Mouse (Mus musculus) liver, embryonic 12.5 days (tissue): ENCODE data around the gene Vmn2r92. TPM values are rescaled to one million over a fixed set of nuclear protein-coding genes. Genes with fewer than 3 reads are reported as not detected.
"Not testable (repeated sequence)": the region's sequence is repeated elsewhere in the genome, so short reads cannot be mapped to it uniquely, and the experiment has no call there.

ENCODE experiments used
- ATAC-seq: fragments of 200-750 bp; cut with Nextera tagmentation; 2 replicates; pipeline ENCODE4 v1.8.0; 2017; ENCODE audit warnings: moderate number of reproducible peaks, mild to moderate bottlenecking, moderate library complexity
- H3K27ac ChIP-seq: fragments of 300-500 bp; sonication (generic); 2 replicates; pipeline ENCODE4 v1.5.1; 2016; ENCODE audit warnings: mild to moderate bottlenecking
- H3K27me3 ChIP-seq: fragments of 300-500 bp; sonication (generic); replicated peaks from 2 replicates; pipeline ENCODE4 v1.6.1; 2016; ENCODE audit warnings: mild to moderate bottlenecking, moderate library complexity
- H3K36me3 ChIP-seq: fragments of 300-500 bp; sonication (generic); 2 replicates; pipeline ENCODE4 v1.6.1; 2016; ENCODE audit warnings: mild to moderate bottlenecking, moderate library complexity
- H3K4me1 ChIP-seq: fragments of 300-500 bp; sonication (generic); 2 replicates; pipeline ENCODE4 v1.6.1; 2016
- H3K4me2 ChIP-seq: fragments of 300-500 bp; sonication (generic); 2 replicates; pipeline ENCODE4 v1.6.1; 2016; ENCODE audit warnings: mild to moderate bottlenecking, moderate library complexity
- H3K4me3 ChIP-seq: fragments of 300-500 bp; sonication (generic); 2 replicates; pipeline ENCODE4 v1.5.1; 2016; ENCODE audit warnings: mild to moderate bottlenecking, moderate library complexity
- H3K9ac ChIP-seq: fragments of 300-500 bp; sonication (generic); 2 replicates; pipeline ENCODE4 v1.6.1; 2016; ENCODE audit warnings: mild to moderate bottlenecking, moderate library complexity
- H3K9me3 ChIP-seq: fragments of 300-500 bp; sonication (generic); replicated peaks from 2 replicates; pipeline ENCODE4 v1.6.1; 2016; ENCODE audit warnings: mild to moderate bottlenecking, moderate library complexity
- WGBS: fragments of 180-500 bp; shearing (Covaris S2); methylation state at CpG from one replicate; pipeline ENCODE4 v1.1.7; 2016; ENCODE audit not compliant: insufficient replicate concordance; 5-methylcytosine and 5-hydroxymethylcytosine counted together
- polyA plus RNA-seq: library from polyadenylated mRNA; unstranded; fragments of >200 nt; fragmentation: Nextera tagmentation; extraction: Ambion mirVana; gene quantifications from 2 replicates; pipeline ENCODE4 v1.2.1, GENCODE M21; 2016

The Vmn2r92 gene
- not detected in 2 replicates for polyA plus RNA-seq

- ATAC-seq, H3K9ac ChIP-seq, H3K4me3 ChIP-seq, H3K4me2 ChIP-seq, H3K27ac ChIP-seq, H3K9me3 ChIP-seq, H3K4me1 ChIP-seq, H3K36me3 ChIP-seq, H3K27me3 ChIP-seq: not testable (repeated sequence)
- WGBS: 42% methylated on average over 1 of the region's 1 CpGs
Observed at GRCm38 (mm10) chr17:18151587-18151986, at the start of gene Vmn2r92. Gene Vmn2r92, plus strand, starts transcription at chr17:18151887.

GRCm38 (mm10) chr17:18102265-18102664 is 49.4 kb upstream of the Vmn2r92 start:
- not testable (repeated sequence) for H3K4me1 ChIP-seq, H3K9me3 ChIP-seq, H3K27ac ChIP-seq, H3K27me3 ChIP-seq, H3K9ac ChIP-seq, H3K36me3 ChIP-seq, H3K4me3 ChIP-seq, ATAC-seq, H3K4me2 ChIP-seq
- 58% methylated on average over 3 of the region's 3 CpGs for WGBS

GRCm38 (mm10) chr17:18161194-18161593 is 9.5 kb downstream of the Vmn2r92 start:
- not testable (repeated sequence) for H3K9ac ChIP-seq, H3K4me1 ChIP-seq, H3K9me3 ChIP-seq, H3K27me3 ChIP-seq, ATAC-seq, H3K27ac ChIP-seq, H3K4me3 ChIP-seq, H3K36me3 ChIP-seq, H3K4me2 ChIP-seq
- WGBS: 44% methylated on average over 2 of the region's 2 CpGs

GRCm38 (mm10) chr17:18189732-18190131 is 38.0 kb downstream of the Vmn2r92 start:
- H3K27me3 ChIP-seq: no peaks in the 10 kb centered on the region

GRCm38 (mm10) chr17:18221300-18221699 is 69.6 kb downstream of the Vmn2r92 start:
- Histone ChIP-seq H3K4me2 (no peak overlapping the region), H3K4me1 (no peaks in the 10 kb centered on the region), H3K9ac (no peak overlapping the region), H3K36me3 (no peaks in the 10 kb centered on the region), H3K27ac (no peak overlapping the region), H3K9me3 (peaks cover 10% of the 10 kb centered on the region; the same call in 1 of the 2 replicates), H3K27me3 (no peaks in the 10 kb centered on the region), H3K4me3 (no peak overlapping the region)
- ATAC-seq: no peak

More at GRCm38 (mm10) chr17:18189732-18190131, 38.0 kb downstream of the Vmn2r92 start:
- no peak for ATAC-seq
- no peak overlapping the region for H3K4me2 ChIP-seq
- no peaks in the 10 kb centered on the region for H3K36me3 ChIP-seq
- H3K4me1 ChIP-seq: no peaks in the 10 kb centered on the region
- H3K27ac ChIP-seq: no peak overlapping the region
- H3K9me3 ChIP-seq: no peaks in the 10 kb centered on the region
- 66% methylated on average over 1 of the region's 1 CpGs for WGBS
- H3K4me3 ChIP-seq: no peak overlapping the region
- H3K9ac ChIP-seq: no peak overlapping the region

GRCm38 (mm10) chr17:18231996-18232395 is 80.3 kb downstream of the Vmn2r92 start:
- no peak overlapping the region for H3K4me3 ChIP-seq
- no peak for ATAC-seq
- no peak overlapping the region for H3K9ac ChIP-seq
- no peak overlapping the region for H3K27ac ChIP-seq
- H3K4me2 ChIP-seq: no peak overlapping the region
- no peaks in the 10 kb centered on the region for H3K27me3 ChIP-seq
- WGBS: 54% methylated on average over 2 of the region's 2 CpGs
- H3K36me3 ChIP-seq: no peaks in the 10 kb centered on the region
- H3K9me3 ChIP-seq: no peaks in the 10 kb centered on the region
- H3K4me1 ChIP-seq: no peaks in the 10 kb centered on the region

- no peak overlapping the region for H3K9ac ChIP-seq
- no peak overlapping the region for H3K4me2 ChIP-seq
- no peak for ATAC-seq
- no peaks in the 10 kb centered on the region for H3K36me3 ChIP-seq
- WGBS: 66% methylated on average over 14 of the region's 14 CpGs
- no peaks in the 10 kb centered on the region for H3K4me1 ChIP-seq
- no peak overlapping the region for H3K4me3 ChIP-seq
- H3K9me3 ChIP-seq: no peaks in the 10 kb centered on the region
- no peaks in the 10 kb centered on the region for H3K27me3 ChIP-seq
- no peak overlapping the region for H3K27ac ChIP-seq
Observed at GRCm38 (mm10) chr17:18236931-18237330, 85.2 kb downstream of the Vmn2r92 start.

Other genes starting within 250 kb of the Vmn2r92 start
- not detected in 2 replicates for gene Fpr-rs4, start 130.2 kb upstream of the Vmn2r92 start, polyA plus RNA-seq
- gene Vmn2r124, start 102.5 kb upstream of the Vmn2r92 start, polyA plus RNA-seq: not detected in 2 replicates
- not detected in 2 replicates for gene Vmn2r91, start 66.9 kb upstream of the Vmn2r92 start, polyA plus RNA-seq
- gene Vmn2r94, start 125.9 kb downstream of the Vmn2r92 start, polyA plus RNA-seq: not detected in 2 replicates
- gene Vmn2r93, start 146.2 kb downstream of the Vmn2r92 start, polyA plus RNA-seq: not detected in 2 replicates